Mouse (Mus musculus) forebrain, embryonic 12.5 days (tissue): ENCODE results near the gene Csrnp2. TPM values are rescaled to one million over a fixed set of nuclear protein-coding genes. Genes with fewer than 3 reads are reported as not detected.

ENCODE experiments used
- ATAC-seq: fragments of 200-750 bp; cut with Nextera tagmentation; 2 replicates; pipeline ENCODE4 v1.8.0; 2017; ENCODE audit warnings: moderate TSS enrichment; ENCODE audit not compliant: low FRiP score
- H3K27ac ChIP-seq: fragments of 300-500 bp; sonication (generic); 2 replicates; pipeline ENCODE4 v1.5.1; 2016; ENCODE audit warnings: mild to moderate bottlenecking
- H3K27me3 ChIP-seq: fragments of 300-500 bp; sonication (generic); 2 replicates; pipeline ENCODE4 v1.6.1; 2016; ENCODE audit warnings: mild to moderate bottlenecking
- H3K36me3 ChIP-seq: fragments of 300-500 bp; sonication (generic); replicated peaks from 2 replicates; pipeline ENCODE4 v1.6.1; 2016; ENCODE audit warnings: mild to moderate bottlenecking
- H3K4me1 ChIP-seq: fragments of 300-500 bp; sonication (generic); 2 replicates; pipeline ENCODE4 v1.6.1; 2016
- H3K4me2 ChIP-seq: fragments of 300-500 bp; sonication (generic); 2 replicates; pipeline ENCODE4 v1.6.1; 2016; ENCODE audit warnings: mild to moderate bottlenecking, moderate library complexity
- H3K4me3 ChIP-seq: fragments of 300-500 bp; sonication (generic); replicated peaks from 2 replicates; pipeline ENCODE4 v1.5.1; 2016; ENCODE audit warnings: mild to moderate bottlenecking
- H3K9ac ChIP-seq: fragments of 300-500 bp; sonication (generic); 2 replicates; pipeline ENCODE4 v1.6.1; 2016; ENCODE audit warnings: mild to moderate bottlenecking
- H3K9me3 ChIP-seq: fragments of 300-500 bp; sonication (generic); 2 replicates; pipeline ENCODE4 v1.6.1; 2016
- WGBS: fragments of 180-500 bp; shearing (Covaris S2); methylation state at CpG from one replicate; pipeline ENCODE4 v1.1.7; 2016; 5-methylcytosine and 5-hydroxymethylcytosine counted together
- polyA plus RNA-seq: library from polyadenylated mRNA; unstranded; fragments of >200 nt; fragmentation: Nextera tagmentation; extraction: Ambion mirVana; gene quantifications from 2 replicates; pipeline ENCODE4 v1.2.1, GENCODE M21; 2016

Gene Csrnp2
- polyA plus RNA-seq, 1 experiment from 2014 or later: 37.0 TPM

- under 1% methylated on average over 19 of the region's 19 CpGs for WGBS
- Histone ChIP-seq H3K9ac (peak overlapping the region; percentile 84), H3K4me1 (peaks cover 25% of the 10 kb centered on the region), H3K9me3 (no peaks in the 10 kb centered on the region), H3K4me2 (peak overlapping the region; percentile 75), H3K4me3 (peak overlapping the region; percentile 82), H3K36me3 (peaks cover 30% of the 10 kb centered on the region), H3K27ac (peak overlapping the region; percentile 81), H3K27me3 (no peaks in the 10 kb centered on the region)
- ATAC-seq: peak; percentile 47; the same call in 1 of the 2 replicates
These were observed 26.1 kb downstream of the Csrnp2 start for GRCm38 (mm10) chr15:100469189-100469545.

- Histone ChIP-seq H3K36me3 (peaks cover 25% of the 10 kb centered on the region), H3K27ac (peak within 1 kb of the TSS; percentile 81), H3K9me3 (no peaks in the 10 kb centered on the region), H3K4me2 (peak within 1 kb of the TSS; percentile 75), H3K9ac (peak within 1 kb of the TSS; percentile 84), H3K4me3 (peak within 1 kb of the TSS; percentile 82), H3K4me1 (peaks cover 25% of the 10 kb centered on the region), H3K27me3 (no peaks in the 10 kb centered on the region)
- peak; percentile 95 for ATAC-seq
- 2% methylated on average over 79 of the region's 84 CpGs for WGBS
These were observed 26.7 kb downstream of the Csrnp2 start, which contains the start of gene Letmd1 for GRCm38 (mm10) chr15:100468295-100469188. Gene Letmd1 (plus strand): TSS chr15:100469023.

- Histone ChIP-seq H3K4me2 (peak overlapping the region; percentile 75), H3K9ac (peak overlapping the region; percentile 84; the same call in 1 of the 2 replicates), H3K4me1 (peaks cover 25% of the 10 kb centered on the region), H3K27ac (no peak overlapping the region), H3K9me3 (no peaks in the 10 kb centered on the region), H3K27me3 (no peaks in the 10 kb centered on the region), H3K4me3 (peak overlapping the region; percentile 82), H3K36me3 (peaks cover 19% of the 10 kb centered on the region)
- ATAC-seq: no peak
- WGBS: 40% methylated on average over 8 of the region's 8 CpGs
These were observed 27.6 kb downstream of the Csrnp2 start for GRCm38 (mm10) chr15:100467738-100468137.

GRCm38 (mm10) chr15:100465432-100465831 is 29.9 kb downstream of the Csrnp2 start:
- ATAC-seq: no peak
- H3K4me2 ChIP-seq: no peak overlapping the region
- H3K4me3 ChIP-seq: no peak overlapping the region
- no peak overlapping the region for H3K9ac ChIP-seq
- no peak overlapping the region for H3K27ac ChIP-seq
- 94% methylated on average over 2 of the region's 2 CpGs for WGBS
- no peaks in the 10 kb centered on the region for H3K9me3 ChIP-seq
- H3K4me1 ChIP-seq: peaks cover 28% of the 10 kb centered on the region
- peaks cover 10% of the 10 kb centered on the region for H3K27me3 ChIP-seq
- H3K36me3 ChIP-seq: no peaks in the 10 kb centered on the region

- Histone ChIP-seq H3K27ac (no peak overlapping the region), H3K9me3 (no peaks in the 10 kb centered on the region), H3K4me1 (peaks cover 17% of the 10 kb centered on the region), H3K27me3 (peaks cover 15% of the 10 kb centered on the region), H3K9ac (no peak overlapping the region), H3K4me3 (no peak overlapping the region), H3K36me3 (no peaks in the 10 kb centered on the region), H3K4me2 (no peak overlapping the region)
- no peak for ATAC-seq
- 28% methylated on average over 6 of the region's 6 CpGs for WGBS
These were observed 31.6 kb downstream of the Csrnp2 start for GRCm38 (mm10) chr15:100463712-100464111.

GRCm38 (mm10) chr15:100462086-100462485 is 33.2 kb downstream of the Csrnp2 start:
- 59% methylated on average over 5 of the region's 5 CpGs for WGBS
- no peak overlapping the region for H3K9ac ChIP-seq
- peaks cover 20% of the 10 kb centered on the region for H3K27me3 ChIP-seq
- no peaks in the 10 kb centered on the region for H3K9me3 ChIP-seq
- no peak for ATAC-seq
- no peak overlapping the region for H3K4me2 ChIP-seq
- H3K4me1 ChIP-seq: 0 out of 2 replicates have a peak, but pooled peaks cover 5% of the 10 kb centered on the region
- H3K27ac ChIP-seq: no peak overlapping the region
- H3K36me3 ChIP-seq: no peaks in the 10 kb centered on the region
- no peak overlapping the region for H3K4me3 ChIP-seq

- 0 out of 2 replicates have a peak, but pooled peaks cover 5% of the 10 kb centered on the region for H3K4me1 ChIP-seq
- no peak overlapping the region for H3K27ac ChIP-seq
- H3K36me3 ChIP-seq: no peaks in the 10 kb centered on the region
- no peak overlapping the region for H3K4me3 ChIP-seq
- H3K4me2 ChIP-seq: no peak overlapping the region
- WGBS: 72% methylated on average over 9 of the region's 9 CpGs
- ATAC-seq: no peak
- peaks cover 20% of the 10 kb centered on the region for H3K27me3 ChIP-seq
- no peaks in the 10 kb centered on the region for H3K9me3 ChIP-seq
- no peak overlapping the region for H3K9ac ChIP-seq
These were observed 33.6 kb downstream of the Csrnp2 start for GRCm38 (mm10) chr15:100461646-100462045.

- Histone ChIP-seq H3K4me1 (0 out of 2 replicates have a peak, but pooled peaks cover 5% of the 10 kb centered on the region), H3K4me2 (peak overlapping the region; percentile 29), H3K4me3 (0 out of 2 replicates have a peak overlapping the region, but pooled peaks have one; percentile 2), H3K9ac (no peak overlapping the region), H3K27ac (no peak overlapping the region), H3K36me3 (no peaks in the 10 kb centered on the region), H3K27me3 (peaks cover 20% of the 10 kb centered on the region), H3K9me3 (no peaks in the 10 kb centered on the region)
- no peak for ATAC-seq
- WGBS: 12% methylated on average over 12 of the region's 12 CpGs
These were observed 34.3 kb downstream of the Csrnp2 start for GRCm38 (mm10) chr15:100460942-100461341.

- H3K36me3 ChIP-seq: no peaks in the 10 kb centered on the region
- H3K4me3 ChIP-seq: no peak overlapping the region
- H3K9me3 ChIP-seq: no peaks in the 10 kb centered on the region
- H3K27ac ChIP-seq: no peak overlapping the region
- 45% methylated on average over 10 of the region's 10 CpGs for WGBS
- ATAC-seq: no peak
- H3K4me1 ChIP-seq: 0 out of 2 replicates have a peak, but pooled peaks cover 5% of the 10 kb centered on the region
- no peak overlapping the region for H3K9ac ChIP-seq
- no peak overlapping the region for H3K4me2 ChIP-seq
- H3K27me3 ChIP-seq: peaks cover 20% of the 10 kb centered on the region
These were observed 37.2 kb downstream of the Csrnp2 start for GRCm38 (mm10) chr15:100458055-100458454.

- no peaks in the 10 kb centered on the region for H3K9me3 ChIP-seq
- H3K4me2 ChIP-seq: 0 out of 2 replicates have a peak overlapping the region, but pooled peaks have one; percentile 22
- WGBS: 7% methylated on average over 17 of the region's 17 CpGs
- peaks cover 20% of the 10 kb centered on the region for H3K27me3 ChIP-seq
- H3K36me3 ChIP-seq: no peaks in the 10 kb centered on the region
- no peak overlapping the region for H3K4me3 ChIP-seq
- ATAC-seq: 0 out of 2 replicates have a peak, but pooled peaks have one; percentile 23
- no peak overlapping the region for H3K27ac ChIP-seq
- 0 out of 2 replicates have a peak, but pooled peaks cover 5% of the 10 kb centered on the region for H3K4me1 ChIP-seq
- no peak overlapping the region for H3K9ac ChIP-seq
These were observed 37.9 kb downstream of the Csrnp2 start for GRCm38 (mm10) chr15:100457340-100457739.

- H3K9me3 ChIP-seq: no peaks in the 10 kb centered on the region
- H3K4me2 ChIP-seq: no peak overlapping the region
- ATAC-seq: no peak
- peaks cover 20% of the 10 kb centered on the region for H3K27me3 ChIP-seq
- H3K4me1 ChIP-seq: 0 out of 2 replicates have a peak, but pooled peaks cover 5% of the 10 kb centered on the region
- no peaks in the 10 kb centered on the region for H3K36me3 ChIP-seq
- H3K9ac ChIP-seq: no peak overlapping the region
- 65% methylated on average over 7 of the region's 7 CpGs for WGBS
- no peak overlapping the region for H3K4me3 ChIP-seq
- no peak overlapping the region for H3K27ac ChIP-seq
These were observed 38.8 kb downstream of the Csrnp2 start for GRCm38 (mm10) chr15:100456356-100456991.

- Histone ChIP-seq H3K27me3 (no peaks in the 10 kb centered on the region), H3K36me3 (no peaks in the 10 kb centered on the region), H3K4me3 (no peak overlapping the region), H3K9ac (no peak overlapping the region), H3K4me1 (no peaks in the 10 kb centered on the region), H3K4me2 (no peak overlapping the region), H3K9me3 (no peaks in the 10 kb centered on the region), H3K27ac (no peak overlapping the region)
- 80% methylated on average over 11 of the region's 11 CpGs for WGBS
- ATAC-seq: no peak
These were observed 42.8 kb downstream of the Csrnp2 start for GRCm38 (mm10) chr15:100452486-100452885.
